Comparison of ENCODE assay signal across 32 mouse cellular contexts in the genomic region with DNA sequence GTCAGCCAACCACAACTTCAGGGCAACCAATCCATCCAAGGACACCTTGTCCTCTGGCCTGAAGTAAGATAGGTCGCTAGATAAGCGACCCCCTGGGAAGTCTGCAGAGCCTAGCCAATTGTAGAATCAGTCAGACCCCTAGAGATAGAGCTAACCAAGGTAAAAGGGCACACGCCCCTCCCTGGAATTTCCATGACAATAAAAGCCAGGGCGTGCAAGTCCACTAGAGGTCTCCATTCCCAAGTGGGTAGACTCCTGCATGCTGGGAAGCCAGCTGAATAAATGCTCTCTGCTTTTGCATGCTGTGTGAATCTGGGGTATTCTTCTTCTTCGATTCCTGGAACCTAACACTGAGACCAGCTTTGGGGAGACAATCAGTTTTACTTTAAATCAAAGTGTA. TPM values are rescaled to one million over a fixed set of nuclear protein-coding genes. Genes with fewer than 3 reads are reported as not detected.
DNase-seq lines count a peak whose midpoint lies in the region; ATAC-seq and TF ChIP-seq lines count a peak whose summit lies in the region.
"Had no signal": no experiment of that assay in that cellular context is flagged by ENCODE, and none has a peak within 500 bp of the region (broad histone marks: within the 10 kb centered on the region; RNA-seq: fewer than 3 reads in every experiment).

No protein-coding gene starts in this region.

- H3K4me3 ChIP-seq in left cerebral cortex, adult 2 months, result no peak overlapping the region
- H3K4me3 ChIP-seq in ES-Bruce4 (ENCODE audit: low read depth, low read length) (no peak overlapping the region), ES-E14 (ENCODE audit: insufficient read depth in 1 of 2, low read depth in 1 of 2, low read length in 2 of 2, poor library complexity in 1 of 2, severe bottlenecking in 1 of 2) (no peak overlapping the region)
- H3K4me3 ChIP-seq in cortical plate, adult 2 months (ENCODE audit: insufficient read depth, low read length), result no peak overlapping the region
- H3K4me3 ChIP-seq: erythroblast, embryonic 14.5 days; heart, embryonic 10.5 days; hindbrain, embryonic 13.5 days; liver, embryonic 15.5 days; lung, embryonic 15.5 days; megakaryocyte, embryonic 14.5 days; midbrain, embryonic 12.5 days had no signal

- intact Hi-C loops in left cerebral cortex, adult 2 months (cut with DNase I), result no loop called here
- intact Hi-C loops in left cerebral cortex, postnatal 14 days (cut with DNase I), result no loop called here

- H3K9ac ChIP-seq in ES-Bruce4 (ENCODE audit: low read depth, poor library complexity, severe bottlenecking) (no peak overlapping the region), ES-E14 (ENCODE audit: insufficient read depth, low read depth, low read length, poor library complexity, severe bottlenecking) (no peak overlapping the region)
- H3K9ac ChIP-seq: hindbrain, embryonic 13.5 days; liver, embryonic 15.5 days; lung, embryonic 15.5 days; midbrain, embryonic 12.5 days had no signal

- TF ChIP-seq EP300 in ES-Bruce4 (IDR thresholded peaks at IDR 0.05; ENCODE audit: insufficient read depth, low read depth, low read length), result 0 out of 2 replicates have a peak, but pooled peaks have one; percentile 21

- H3K9me3 ChIP-seq in ES-Bruce4 (replicated peaks; ENCODE audit: control insufficient read depth, insufficient read depth, low read length, poor library complexity, severe bottlenecking), result no peaks in the 10 kb centered on the region
- H3K9me3 ChIP-seq in ES-E14 (ENCODE audit: control insufficient read depth, insufficient read depth, low read depth, low read length), result no peaks in the 10 kb centered on the region
- H3K9me3 ChIP-seq: heart, embryonic 10.5 days; hindbrain, embryonic 13.5 days; liver, embryonic 15.5 days; lung, embryonic 15.5 days; midbrain, embryonic 12.5 days had no signal

- H3K4me1 ChIP-seq in ES-Bruce4 (ENCODE audit: control insufficient read depth, insufficient read depth, low read length) (peaks cover 10% of the 10 kb centered on the region), ES-E14 (ENCODE audit: control insufficient read depth in 2 of 2, insufficient read depth in 2 of 2, low read length in 2 of 2, poor library complexity in 1 of 2) (peaks cover 7 to 45% of the 10 kb centered on the region in 2 experiments)
- peaks cover 20% of the 10 kb centered on the region for H3K4me1 ChIP-seq in cortical plate, adult 2 months (ENCODE audit: control insufficient read depth, insufficient read depth, low read length)
- H3K4me1 ChIP-seq: liver, embryonic 15.5 days had no signal

- TF ChIP-seq POLR2A in ES-Bruce4 (IDR thresholded peaks at IDR 0.05; ENCODE audit: insufficient read depth, low read length), result no peak
- no peak for TF ChIP-seq POLR2A in cortical plate, adult 2 months (IDR thresholded peaks at IDR 0.05; ENCODE audit: extremely low read depth, insufficient read depth, low read length)

- no peak for DNase-seq in left cerebral cortex, adult 2 months (ENCODE audit: extremely low spot score in 1 of 2, low spot score in 2 of 2)
- DNase-seq in left cerebral cortex, postnatal 14 days (ENCODE audit: low spot score in 2 of 2), result no peak
- DNase-seq in ES-E14 (ENCODE audit: low read depth, low spot score), result no peak
- DNase-seq in yolk sac, embryonic 10.5 days (ENCODE audit: low spot score), result no peak
- DNase-seq: adrenal gland, postnatal 14 days; B cell, adult 2 months; cerebellum, adult 11-12 months; cerebellum, adult 9-11 months; gastrocnemius, postnatal 10 days; heart, postnatal 4 days; kidney, postnatal 14 days; left cerebral cortex, postnatal 4 days; retina, postnatal 1 day; right cerebral cortex, postnatal 14 days had no signal

- H3K27me3 ChIP-seq in ES-Bruce4 (ENCODE audit: control insufficient read depth, insufficient read depth, low read length, poor library complexity, severe bottlenecking), result no peaks in the 10 kb centered on the region
- H3K27me3 ChIP-seq: lung, embryonic 15.5 days had no signal

- ATAC-seq in activated CD4-positive, CD25-positive, alpha-beta regulatory T cell, adult 4 months, result no peak
- ATAC-seq: intestine, embryonic 16.5 days had no signal

- H3K36me3 ChIP-seq in ES-Bruce4 (ENCODE audit: control insufficient read depth, insufficient read depth, low read length, poor library complexity, severe bottlenecking) (no peaks in the 10 kb centered on the region), ES-E14 (ENCODE audit: control insufficient read depth, insufficient read depth, low read length, poor library complexity, severe bottlenecking) (no peaks in the 10 kb centered on the region)
- H3K36me3 ChIP-seq: heart, embryonic 10.5 days; hindbrain, embryonic 13.5 days; liver, embryonic 15.5 days; lung, embryonic 15.5 days; midbrain, embryonic 12.5 days had no signal

- H3K27ac ChIP-seq in left cerebral cortex, adult 2 months, result no peak overlapping the region; the same call in 1 of the 2 replicates
- H3K27ac ChIP-seq in ES-Bruce4 (ENCODE audit: insufficient read depth, low read length) (no peak overlapping the region), ES-E14 (ENCODE audit: insufficient read depth, low read depth, low read length, poor library complexity, severe bottlenecking) (peak overlapping the region; percentile 65; the same call in 1 of the 2 replicates)
- no peak overlapping the region for H3K27ac ChIP-seq in cortical plate, adult 2 months (ENCODE audit: insufficient read depth, low read length)
- H3K27ac ChIP-seq: heart, embryonic 10.5 days; hindbrain, embryonic 13.5 days; liver, embryonic 15.5 days; lung, embryonic 15.5 days; midbrain, embryonic 12.5 days had no signal

- in situ Hi-C loops in ES-E14 (cut with MboI; ENCODE audit: low sequenced_read_pairs in 2 of 2, unreplicated experiment in 2 of 2), result no loop called here

- peak; percentile 32 for TF ChIP-seq CTCF in left cerebral cortex, adult 2 months (IDR thresholded peaks at IDR 0.05)
- TF ChIP-seq CTCF in ES-Bruce4 (IDR thresholded peaks at IDR 0.05; ENCODE audit: low read depth, low read length), result no peak
- peak; percentile 11; the same call in 1 of the 2 replicates for TF ChIP-seq CTCF in cortical plate, adult 2 months (IDR thresholded peaks at IDR 0.05; ENCODE audit: extremely low read depth, insufficient read depth, low read length)

TF ChIP-seq in ES-E14, 5 proteins besides CTCF, POLR2A, EP300 and RAD21:
- TF ChIP-seq ZNF384 (IDR thresholded peaks at IDR 0.05; ENCODE audit: low read depth, low read length), result no peak
- no peak for TF ChIP-seq ZC3H11A (IDR thresholded peaks at IDR 0.05; ENCODE audit: borderline replicate concordance, low read depth, low read length)

RNA-seq across cellular contexts. Expression of gene Mul1, which starts 18.1 kb away (rescaled TPM):
- 10 to 100 TPM; 63.0 to 65.1 TPM for total RNA-seq in left cerebral cortex, adult 2 months (2021)
- total RNA-seq in left cerebral cortex, postnatal 14 days (2021), result 10 to 100 TPM; 50.5 to 55.9 TPM
- polyA plus RNA-seq in ES-Bruce4 (2011; ENCODE audit: insufficient read depth, insufficient read length, low read depth, missing spikeins), result 16.3 and 17.2 TPM in 2 replicates
- 58.4 and 62.3 TPM in 2 replicates for total RNA-seq in ES-E14 (2012; rRNA removed)
- polyA plus RNA-seq in cortical plate, adult 2 months (2012; rRNA removed), result 28.2 and 30.6 TPM in 2 replicates
- 10 to 100 TPM; 12.9 to 14.0 TPM for polyA plus RNA-seq in activated CD4-positive, CD25-positive, alpha-beta regulatory T cell, adult 4 months (2017; shearing (Covaris generic))

RNA-seq across cellular contexts. Expression of gene Fam43b, which starts 20.1 kb away (rescaled TPM):
- 10 to 100 TPM; 33.4 to 42.4 TPM for total RNA-seq in left cerebral cortex, adult 2 months (2021)
- 10 to 100 TPM; 33.9 TPM for total RNA-seq in left cerebral cortex, postnatal 14 days (2021)
- polyA plus RNA-seq in ES-Bruce4 (2011; ENCODE audit: insufficient read depth, insufficient read length, low read depth, missing spikeins), result 1.1 and 1.2 TPM in 2 replicates
- 0.69 and 0.89 TPM in 2 replicates for total RNA-seq in ES-E14 (2012; rRNA removed)
- polyA plus RNA-seq in cortical plate, adult 2 months (2012; rRNA removed), result 19.1 and 19.2 TPM in 2 replicates
- polyA plus RNA-seq in activated CD4-positive, CD25-positive, alpha-beta regulatory T cell, adult 4 months (2017; shearing (Covaris generic)), result not detected
- total RNA-seq: granulocyte monocyte progenitor cell, adult 5-6 weeks; heart, postnatal 4 days; monocyte, adult 5-6 weeks had no signal
- polyA plus RNA-seq: erythroblast, embryonic 14.5 days; forebrain, embryonic 11.5 days; intestine, embryonic 16.5 days; kidney, embryonic 14.5 days; liver, embryonic 15.5 days; lung, embryonic 15.5 days; small intestine, adult 2 months; testis, adult 2 months; urinary bladder, adult 2 months had no signal

RNA-seq across cellular contexts. Expression of gene Camk2n1, which starts 37.7 kb away (rescaled TPM):
- total RNA-seq in left cerebral cortex, adult 2 months (2021), result 1,000 to 10,000 TPM; 1,332 to 1,386 TPM
- total RNA-seq in left cerebral cortex, postnatal 14 days (2021), result 100 to 1,000 TPM; 755 to 854 TPM
- 12.1 and 14.1 TPM in 2 replicates for polyA plus RNA-seq in ES-Bruce4 (2011; ENCODE audit: insufficient read depth, insufficient read length, low read depth, missing spikeins)
- total RNA-seq in ES-E14 (2012; rRNA removed), result 1.2 and 1.4 TPM in 2 replicates
- polyA plus RNA-seq in cortical plate, adult 2 months (2012; rRNA removed), result 995 and 1,039 TPM in 2 replicates
- under 1 TPM; 0.38 to 0.80 TPM for polyA plus RNA-seq in activated CD4-positive, CD25-positive, alpha-beta regulatory T cell, adult 4 months (2017; shearing (Covaris generic))
- total RNA-seq: granulocyte monocyte progenitor cell, adult 5-6 weeks had no signal

RNA-seq across cellular contexts. Expression of gene Cda, which starts 48.6 kb away (rescaled TPM):
- 1 to 10 TPM; 3.8 to 4.0 TPM for total RNA-seq in left cerebral cortex, adult 2 months (2021)
- total RNA-seq in left cerebral cortex, postnatal 14 days (2021), result 1 to 10 TPM; 3.3 to 4.1 TPM
- polyA plus RNA-seq in ES-Bruce4 (2011; ENCODE audit: insufficient read depth, insufficient read length, low read depth, missing spikeins), result 6.8 and 7.4 TPM in 2 replicates
- total RNA-seq in ES-E14 (2012; rRNA removed), result 1.9 and 3.1 TPM in 2 replicates
- polyA plus RNA-seq in cortical plate, adult 2 months (2012; rRNA removed), result 2.9 and 3.7 TPM in 2 replicates
- not detected for polyA plus RNA-seq in activated CD4-positive, CD25-positive, alpha-beta regulatory T cell, adult 4 months (2017; shearing (Covaris generic))
- total RNA-seq: granulocyte monocyte progenitor cell, adult 5-6 weeks; monocyte, adult 5-6 weeks had no signal

Comparison
In these comparisons a context has a peak if more than half of its experiments do, and no peak if none do; other contexts are left out.
1. RNA of gene Fam43b, which starts 20.1 kb away (total RNA-seq): 33.4 to 42.4 TPM in left cerebral cortex, adult 2 months and 33.9 TPM in left cerebral cortex, postnatal 14 days; 0.69 to 0.89 TPM in ES-E14; every median in the first group is over 10 times any median in the second.
2. RNA of gene Camk2n1, which starts 37.7 kb away (total RNA-seq): 1,332 to 1,386 TPM in left cerebral cortex, adult 2 months and 755 to 854 TPM in left cerebral cortex, postnatal 14 days; 1.2 to 1.4 TPM in ES-E14; every median in the first group is over 100 times any median in the second.